Mouse (Mus musculus) kidney, adult 2 months (tissue): Measurements from ENCODE around the gene Gls2. TPM values are rescaled to one million over a fixed set of nuclear protein-coding genes. Genes with fewer than 3 reads are reported as not detected.
"Not testable (repeated sequence)": the region's sequence is repeated elsewhere in the genome, so short reads cannot be mapped to it uniquely, and the experiment has no call there.

Experiments used
- DNase-seq: peaks from one replicate; pipeline ENCODE4 v3.0.0; 2021
- H3K27ac ChIP-seq: fragments of 200-500 bp; 2 replicates; pipeline ENCODE4 v1.5.1; 2012; ENCODE audit warnings: low read depth, low read length, control low read depth, inconsistent platforms; ENCODE audit not compliant: insufficient read depth
- H3K27me3 ChIP-seq: fragments of 200-500 bp; replicated peaks from 2 replicates; pipeline ENCODE4 v1.6.1; 2012; ENCODE audit warnings: mild to moderate bottlenecking, moderate library complexity, low read length, inconsistent platforms; ENCODE audit not compliant: control insufficient read depth, insufficient read depth
- H3K36me3 ChIP-seq: fragments of 200-500 bp; 2 replicates; pipeline ENCODE4 v1.6.1; 2012; ENCODE audit warnings: mild to moderate bottlenecking, moderate library complexity, low read length, inconsistent platforms; ENCODE audit not compliant: control insufficient read depth, insufficient read depth
- H3K4me1 ChIP-seq: fragments of 200-500 bp; 2 replicates; pipeline ENCODE4 v1.6.1; 2011; ENCODE audit warnings: low read length; ENCODE audit not compliant: control insufficient read depth, insufficient read depth
- H3K4me3 ChIP-seq: fragments of 200-500 bp; 2 replicates; pipeline ENCODE4 v1.5.1; 2011; ENCODE audit warnings: mild to moderate bottlenecking, low read depth, low read length, control low read depth; ENCODE audit not compliant: insufficient read depth
- CTCF ChIP-seq: fragments of 200-500 bp; conservative IDR thresholded peaks from 2 replicates; pipeline ENCODE4 v1.5.1; 2011; ENCODE audit warnings: low read depth, mild to moderate bottlenecking, control low read depth, low read length, moderate library complexity, mixed read lengths; ENCODE audit not compliant: insufficient read depth, insufficient read length
- POLR2A ChIP-seq: fragments of 200-500 bp; IDR thresholded peaks from one replicate; pipeline ENCODE4 v1.6.1; 2011; ENCODE audit warnings: low read depth, low read length, control low read depth
- WGBS: fragments of 180-500 bp; shearing (Covaris S2); methylation state at CpG from one replicate; pipeline ENCODE4 v1.1.7; 2018; 5-methylcytosine and 5-hydroxymethylcytosine counted together
- polyA plus RNA-seq: library from polyadenylated mRNA; depleted of rRNA; stranded (reverse); fragments of >200 nt; gene quantifications from 2 replicates; pipeline ENCODE4 v1.2.3, GENCODE M21; 2012

The Gls2 gene
- polyA plus RNA-seq, 1 experiment = 0.33 TPM

DNA sequence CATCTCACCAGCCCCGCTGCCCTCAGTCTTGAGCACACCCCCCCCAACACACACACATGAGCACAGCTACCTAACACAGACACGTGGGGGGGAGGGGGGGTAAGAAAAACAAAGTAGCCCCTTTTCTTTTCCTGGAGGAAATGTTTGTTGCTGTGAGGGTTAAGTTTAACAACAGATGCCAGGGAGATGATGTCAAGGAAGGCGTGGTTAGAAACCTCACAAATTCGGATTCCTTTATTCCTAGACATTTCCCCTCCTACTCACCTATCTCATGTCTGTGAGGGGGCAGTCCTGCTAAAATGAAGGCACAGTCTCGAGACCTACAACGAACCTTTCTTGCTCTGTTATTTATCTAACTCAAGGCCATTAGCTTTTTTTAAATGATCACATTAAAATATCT lies 27.2 kb upstream of the Gls2 start:
- Histone ChIP-seq H3K27me3 (no peaks in the 10 kb centered on the region), H3K4me1 (peaks cover 3% of the 10 kb centered on the region; the same call in 1 of the 2 replicates), H3K4me3 (no peak overlapping the region), H3K36me3 (no peaks in the 10 kb centered on the region; the same call in 1 of the 2 replicates), H3K27ac (no peak overlapping the region)
- no peak for DNase-seq
- WGBS = 31% methylated on average over 6 of the region's 6 CpGs
- TF ChIP-seq POLR2A (no peak), CTCF (no peak)

DNA sequence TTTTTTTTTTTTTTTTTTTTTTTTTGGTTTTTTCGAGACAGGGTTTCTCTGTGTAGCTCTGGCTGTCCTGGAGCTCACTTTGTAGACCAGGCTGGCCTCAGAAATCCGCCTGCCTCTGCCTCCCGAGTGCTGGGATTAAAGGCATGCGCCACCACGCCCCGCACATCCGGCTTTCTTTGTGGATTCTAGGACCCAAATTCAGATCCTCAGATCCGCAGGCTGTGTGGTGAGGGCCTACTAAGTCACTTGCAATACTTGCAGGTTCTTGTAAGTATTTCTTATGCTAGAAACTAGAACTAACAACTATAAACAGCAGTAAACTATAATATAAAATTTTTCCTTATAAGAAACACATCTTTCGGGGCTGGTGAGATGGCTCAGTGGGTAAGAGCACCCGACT lies 22.9 kb upstream of the Gls2 start:
- H3K4me3 ChIP-seq, H3K36me3 ChIP-seq, H3K27ac ChIP-seq, H3K27me3 ChIP-seq, DNase-seq: not testable (repeated sequence)
- H3K4me1 ChIP-seq = peaks cover 19% of the 10 kb centered on the region
- 94% methylated on average over 10 of the region's 10 CpGs for whole genome bisulfite sequencing

DNA sequence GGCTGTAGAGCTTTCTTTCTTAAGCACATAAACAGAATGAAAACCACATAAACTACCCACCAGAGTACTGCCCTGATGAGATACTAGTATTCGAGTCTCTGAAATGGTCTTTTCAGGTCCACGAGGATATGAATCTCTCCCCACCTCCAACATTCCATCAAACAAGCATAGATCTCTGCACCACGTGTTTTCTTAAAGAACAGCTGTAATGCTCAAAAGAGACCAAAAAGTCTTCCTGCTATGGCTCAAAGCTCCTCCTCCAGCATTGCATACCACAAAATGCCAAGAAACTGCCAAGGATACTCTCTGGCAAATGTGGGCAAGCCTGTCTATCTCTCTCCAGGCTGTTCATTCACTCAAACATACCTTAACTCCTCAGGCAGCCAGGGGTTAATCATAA lies 19.0 kb upstream of the Gls2 start:
- Histone ChIP-seq H3K36me3 (no peaks in the 10 kb centered on the region), H3K27ac (no peak overlapping the region), H3K27me3 (no peaks in the 10 kb centered on the region), H3K4me3 (peak overlapping the region; percentile 69), H3K4me1 (peaks cover 16% of the 10 kb centered on the region)
- 3% methylated on average over 3 of the region's 3 CpGs for WGBS
- DNase-seq = no peak
- TF ChIP-seq POLR2A (no peak), CTCF (no peak)

DNA sequence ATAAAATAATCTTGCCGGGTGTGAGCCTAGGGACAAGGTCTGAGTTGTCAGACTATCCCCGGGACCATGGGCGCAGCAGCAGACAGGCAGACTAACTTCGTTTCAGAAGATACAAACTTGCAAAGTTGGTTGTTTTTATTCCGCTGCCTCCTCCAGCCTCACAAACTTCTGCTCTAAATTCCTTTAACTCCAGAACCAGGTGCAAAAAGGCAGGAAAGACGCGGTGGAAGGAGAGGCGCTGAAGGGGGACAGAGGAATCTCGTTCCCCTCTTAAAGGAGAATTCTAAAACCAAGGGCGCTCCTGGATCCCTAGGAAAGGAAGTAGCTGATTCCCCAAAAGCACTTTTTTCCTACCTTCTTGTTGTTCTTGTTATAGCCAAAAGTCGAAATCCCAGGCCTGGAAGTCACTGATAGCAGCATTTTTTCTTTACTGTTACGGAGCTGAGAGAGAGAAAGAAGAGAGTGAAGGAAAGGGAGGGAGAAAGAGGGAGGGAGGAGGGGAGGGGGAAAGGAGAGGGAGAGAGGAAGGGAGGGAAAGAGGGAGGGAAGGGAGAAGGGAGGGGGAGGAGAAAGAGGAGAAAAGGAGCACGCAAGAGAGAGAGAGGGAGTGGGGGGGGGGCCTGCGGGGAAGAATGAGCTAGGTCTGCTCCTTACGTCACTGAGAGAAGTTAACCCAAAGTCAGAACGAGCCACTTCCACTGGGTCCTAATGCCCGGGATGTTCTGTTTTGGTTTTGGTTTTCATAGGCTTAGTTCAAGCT lies 18.1 kb upstream of the Gls2 start:
- H3K27ac ChIP-seq = peak overlapping the region; percentile 77
- H3K4me1 ChIP-seq = peaks cover 16% of the 10 kb centered on the region
- H3K36me3 ChIP-seq = no peaks in the 10 kb centered on the region
- peak overlapping the region; percentile 69 for H3K4me3 ChIP-seq
- H3K27me3 ChIP-seq = no peaks in the 10 kb centered on the region
- under 1% methylated on average over 17 of the region's 17 CpGs for WGBS
- DNase-seq = peak; percentile 88
- no peak for TF ChIP-seq POLR2A
- no peak for TF ChIP-seq CTCF

DNA sequence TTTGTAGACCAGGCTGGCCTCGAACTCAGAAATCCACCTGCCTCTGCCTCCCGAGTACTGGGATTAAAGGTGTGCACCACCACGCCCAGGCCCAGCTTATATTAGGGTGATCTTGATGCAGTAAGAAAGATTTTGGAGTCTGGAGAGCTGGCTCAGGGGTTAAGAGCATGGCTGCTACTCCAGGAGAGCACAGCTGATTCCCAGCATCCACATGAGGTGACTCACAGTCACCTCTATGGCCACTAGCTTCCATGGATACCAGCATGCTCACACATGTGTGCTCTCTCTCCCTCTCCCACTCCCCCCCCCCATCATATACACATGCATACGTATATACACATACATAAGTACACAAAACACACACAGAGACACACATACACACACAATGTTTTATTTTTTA lies 16.9 kb upstream of the Gls2 start:
- Histone ChIP-seq H3K27me3 (no peaks in the 10 kb centered on the region), H3K4me3 (no peak overlapping the region), H3K36me3 (no peaks in the 10 kb centered on the region), H3K4me1 (peaks cover 16% of the 10 kb centered on the region), H3K27ac (no peak overlapping the region)
- TF ChIP-seq POLR2A (no peak), CTCF (no peak)
- DNase-seq = no peak
- WGBS = 91% methylated on average over 4 of the region's 4 CpGs

DNA sequence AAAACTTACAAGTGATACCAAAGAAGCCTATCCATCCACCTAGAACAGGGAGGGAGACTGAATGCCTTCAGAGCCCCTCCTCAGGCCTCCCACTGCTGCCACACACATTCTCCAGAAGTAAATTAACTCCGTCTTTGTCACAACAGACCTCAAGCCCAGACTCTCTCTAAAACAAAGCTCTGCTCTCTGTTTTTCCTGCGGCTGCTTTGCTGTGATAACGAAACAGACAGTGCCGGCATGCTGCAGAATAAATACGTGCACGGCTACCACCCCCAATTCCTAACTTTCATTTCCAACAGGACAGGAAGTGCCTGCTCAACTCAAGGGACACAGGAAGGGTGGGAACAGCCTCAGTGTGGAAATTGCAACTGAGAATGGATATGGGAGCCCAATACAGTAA lies 14.3 kb upstream of the Gls2 start, which contains the start of gene Rbms2:
Rbms2 (minus strand) TSS at position 309 of the 400 bp plus-strand sequence.
- Histone ChIP-seq H3K36me3 (no peaks in the 10 kb centered on the region), H3K27ac (peak within 1 kb of the TSS; percentile 96), H3K4me3 (peak within 1 kb of the TSS; percentile 52), H3K4me1 (peaks cover 8% of the 10 kb centered on the region; the same call in 1 of the 2 replicates), H3K27me3 (no peaks in the 10 kb centered on the region)
- WGBS = 20% methylated on average over 6 of the region's 6 CpGs
- TF ChIP-seq CTCF (no peak), POLR2A (no peak)
- DNase-seq = peak; percentile 77

DNA sequence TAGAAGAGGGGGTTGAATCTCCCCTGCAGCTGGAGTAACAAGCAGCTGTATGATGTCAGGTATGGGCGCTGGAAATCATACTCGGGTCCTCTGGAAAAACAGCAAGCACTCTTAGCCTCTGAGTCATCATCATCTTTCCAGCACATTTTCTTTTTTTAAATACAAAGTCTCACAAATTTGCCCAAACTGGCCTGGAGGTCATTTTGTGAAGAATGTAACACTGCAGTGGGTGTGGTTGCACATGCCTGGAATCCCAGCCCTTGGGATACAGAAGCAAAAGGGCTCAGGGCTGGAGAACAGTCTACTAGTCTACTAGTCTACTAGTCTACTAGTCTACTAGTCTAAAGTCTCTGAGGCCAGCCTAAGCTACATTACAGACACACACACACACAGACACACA lies 10.0 kb upstream of the Gls2 start:
- Histone ChIP-seq H3K27me3 (no peaks in the 10 kb centered on the region), H3K27ac (no peak overlapping the region), H3K36me3 (no peaks in the 10 kb centered on the region), H3K4me1 (no peaks in the 10 kb centered on the region), H3K4me3 (no peak overlapping the region)
- WGBS = 79% methylated on average over 2 of the region's 2 CpGs
- DNase-seq = no peak
- TF ChIP-seq POLR2A (no peak), CTCF (no peak)
